Mouse (Mus musculus): ENCODE measurements around the gene Fam174b.

- TF ChIP-seq CTCF (IDR thresholded peaks at IDR 0.05; ENCODE audit: low read depth, low read length) (no peak), POLR2A (IDR thresholded peaks at IDR 0.05; ENCODE audit: insufficient read depth, low read length) (no peak)
These were observed 76.3 kb downstream of the Fam174b start for GRCm38 (mm10) chr7:73816255-73816996.
